Mouse (Mus musculus) hindbrain, embryonic 11.5 days (tissue): ENCODE measurements at regions not wholly inside any gene's neighbourhood (a gene's known extent, or its start where the extent isn't known, plus 50 kb on each side); places are given as distances from the start of the nearest gene placed in this dataset.

Experiments used
- ATAC-seq: fragments of 200-750 bp; cut with Nextera tagmentation; 2 replicates; pipeline ENCODE4 v1.8.0; 2017; ENCODE audit warnings: mild to moderate bottlenecking, moderate TSS enrichment, moderate library complexity; ENCODE audit not compliant: low FRiP score
- DNase-seq: peaks from one replicate; pipeline ENCODE4 v3.0.0-alpha.2; 2015; ENCODE audit warnings: low spot score
- H3K27ac ChIP-seq: fragments of 300-500 bp; sonication (generic); 2 replicates; pipeline ENCODE4 v1.5.1; 2014; ENCODE audit warnings: mild to moderate bottlenecking, low read depth, low read length
- H3K27me3 ChIP-seq: fragments of 300-500 bp; sonication (generic); 2 replicates; pipeline ENCODE4 v1.6.1; 2014; ENCODE audit warnings: mild to moderate bottlenecking, low read length, moderate library complexity, mixed read lengths; ENCODE audit not compliant: control insufficient read depth, insufficient read depth
- H3K36me3 ChIP-seq: fragments of 300-500 bp; sonication (generic); 2 replicates; pipeline ENCODE4 v1.6.1; 2014; ENCODE audit warnings: mild to moderate bottlenecking, low read length, moderate library complexity, mixed read lengths; ENCODE audit not compliant: control insufficient read depth, insufficient read depth
- H3K4me1 ChIP-seq: fragments of 300-500 bp; sonication (generic); replicated peaks from 2 replicates; pipeline ENCODE4 v1.6.1; 2014; ENCODE audit warnings: low read length, mixed read lengths; ENCODE audit not compliant: control insufficient read depth, insufficient read depth
- H3K4me2 ChIP-seq: fragments of 300-500 bp; sonication (generic); replicated peaks from 2 replicates; pipeline ENCODE4 v1.6.1; 2014; ENCODE audit warnings: mild to moderate bottlenecking, low read depth, low read length
- H3K4me3 ChIP-seq: fragments of 300-500 bp; sonication (generic); 2 replicates; pipeline ENCODE4 v1.5.1; 2014; ENCODE audit warnings: low read depth, low read length
- H3K9ac ChIP-seq: fragments of 300-500 bp; sonication (generic); 2 replicates; pipeline ENCODE4 v1.6.1; 2014; ENCODE audit warnings: low read depth, low read length
- H3K9me3 ChIP-seq: fragments of 300-500 bp; sonication (generic); 2 replicates; pipeline ENCODE4 v1.6.1; 2016; ENCODE audit warnings: low read length; ENCODE audit not compliant: control insufficient read depth
- WGBS: fragments of 180-500 bp; shearing (Covaris S2); extraction: QIAGEN DNeasy Blood & Tissue Kit; methylation state at CpG from one replicate; pipeline ENCODE4 v1.1.7; 2014; 5-methylcytosine and 5-hydroxymethylcytosine counted together

- WGBS, result 78% methylated on average over 4 of the region's 4 CpGs
- Histone ChIP-seq H3K4me1 (no peaks in the 10 kb centered on the region), H3K27me3 (no peaks in the 10 kb centered on the region), H3K27ac (no peak overlapping the region), H3K4me2 (no peak overlapping the region), H3K9ac (no peak overlapping the region), H3K4me3 (no peak overlapping the region), H3K36me3 (no peaks in the 10 kb centered on the region), H3K9me3 (no peaks in the 10 kb centered on the region)
- ATAC-seq (no peak), DNase-seq (no peak)
Measured at GRCm38 (mm10) chr6:140161482-140161881, 120.2 kb upstream of the Plcz1 start.

GRCm38 (mm10) chr6:140160946-140161345, 119.7 kb upstream of the Plcz1 start:
- no peaks in the 10 kb centered on the region for H3K4me1 ChIP-seq
- DNase-seq (no peak), ATAC-seq (no peak)
- no peaks in the 10 kb centered on the region for H3K36me3 ChIP-seq
- H3K4me3 ChIP-seq, result no peak overlapping the region
- WGBS, result 85% methylated on average over 13 of the region's 13 CpGs
- H3K4me2 ChIP-seq, result no peak overlapping the region
- no peak overlapping the region for H3K27ac ChIP-seq
- no peaks in the 10 kb centered on the region for H3K9me3 ChIP-seq
- no peak overlapping the region for H3K9ac ChIP-seq
- no peaks in the 10 kb centered on the region for H3K27me3 ChIP-seq

- no peak overlapping the region for H3K27ac ChIP-seq
- no peaks in the 10 kb centered on the region for H3K9me3 ChIP-seq
- H3K27me3 ChIP-seq, result no peaks in the 10 kb centered on the region
- 84% methylated on average over 13 of the region's 13 CpGs for WGBS
- no peaks in the 10 kb centered on the region for H3K36me3 ChIP-seq
- H3K9ac ChIP-seq, result no peak overlapping the region
- no peak overlapping the region for H3K4me2 ChIP-seq
- H3K4me3 ChIP-seq, result no peak overlapping the region
- ATAC-seq, result no peak
- no peaks in the 10 kb centered on the region for H3K4me1 ChIP-seq
- no peak for DNase-seq
Measured at GRCm38 (mm10) chr6:140158986-140159385, 117.7 kb upstream of the Plcz1 start.

- H3K27me3 ChIP-seq, result no peaks in the 10 kb centered on the region
- no peak overlapping the region for H3K27ac ChIP-seq
- H3K4me3 ChIP-seq, result no peak overlapping the region
- H3K9ac ChIP-seq, result no peak overlapping the region
- H3K9me3 ChIP-seq, result no peaks in the 10 kb centered on the region
- no peak overlapping the region for H3K4me2 ChIP-seq
- DNase-seq, result no peak
- no peak for ATAC-seq
- no peaks in the 10 kb centered on the region for H3K4me1 ChIP-seq
- H3K36me3 ChIP-seq, result no peaks in the 10 kb centered on the region
- 86% methylated on average over 6 of the region's 6 CpGs for WGBS
Measured at GRCm38 (mm10) chr6:140157375-140157774, 116.1 kb upstream of the Plcz1 start.

- Histone ChIP-seq H3K4me2 (no peak overlapping the region), H3K4me3 (no peak overlapping the region), H3K36me3 (no peaks in the 10 kb centered on the region), H3K9ac (no peak overlapping the region), H3K9me3 (no peaks in the 10 kb centered on the region), H3K27me3 (no peaks in the 10 kb centered on the region), H3K27ac (no peak overlapping the region), H3K4me1 (no peaks in the 10 kb centered on the region)
- DNase-seq, result no peak
- WGBS, result 83% methylated on average over 10 of the region's 10 CpGs
- ATAC-seq, result no peak
Measured at GRCm38 (mm10) chr6:140152418-140153176, 111.3 kb upstream of the Plcz1 start.

GRCm38 (mm10) chr6:140148628-140149245, 107.5 kb upstream of the Plcz1 start:
- 92% methylated on average over 11 of the region's 11 CpGs for WGBS

GRCm38 (mm10) chr6:140148138-140148537, 106.9 kb upstream of the Plcz1 start:
- no peaks in the 10 kb centered on the region for H3K4me1 ChIP-seq
- H3K27ac ChIP-seq, result no peak overlapping the region
- no peak overlapping the region for H3K9ac ChIP-seq
- 44% methylated on average over 3 of the region's 3 CpGs for WGBS
- H3K4me3 ChIP-seq, result no peak overlapping the region
- peak; percentile 5 for DNase-seq
- H3K36me3 ChIP-seq, result no peaks in the 10 kb centered on the region
- H3K4me2 ChIP-seq, result no peak overlapping the region
- H3K27me3 ChIP-seq, result no peaks in the 10 kb centered on the region
- ATAC-seq, result peak; percentile 59
- H3K9me3 ChIP-seq, result no peaks in the 10 kb centered on the region

More at GRCm38 (mm10) chr6:140148628-140149245, 107.5 kb upstream of the Plcz1 start:
- Histone ChIP-seq H3K4me2 (no peak overlapping the region), H3K9me3 (no peaks in the 10 kb centered on the region), H3K27me3 (no peaks in the 10 kb centered on the region), H3K27ac (no peak overlapping the region), H3K9ac (no peak overlapping the region), H3K36me3 (no peaks in the 10 kb centered on the region), H3K4me3 (no peak overlapping the region), H3K4me1 (no peaks in the 10 kb centered on the region)
- DNase-seq (no peak), ATAC-seq (no peak)

- Histone ChIP-seq H3K9me3 (no peaks in the 10 kb centered on the region), H3K4me2 (no peak overlapping the region), H3K27me3 (no peaks in the 10 kb centered on the region), H3K36me3 (no peaks in the 10 kb centered on the region), H3K27ac (no peak overlapping the region), H3K9ac (no peak overlapping the region), H3K4me1 (no peaks in the 10 kb centered on the region), H3K4me3 (no peak overlapping the region)
- 60% methylated on average over 6 of the region's 6 CpGs for WGBS
- ATAC-seq (no peak; the same call in 1 of the 2 replicates), DNase-seq (peak; percentile 6)
Measured at GRCm38 (mm10) chr6:140147711-140148110, 106.5 kb upstream of the Plcz1 start.

GRCm38 (mm10) chr6:140133734-140134133, 92.5 kb upstream of the Plcz1 start:
- no peaks in the 10 kb centered on the region for H3K4me1 ChIP-seq
- WGBS, result 79% methylated on average over 8 of the region's 8 CpGs
- no peaks in the 10 kb centered on the region for H3K9me3 ChIP-seq
- H3K36me3 ChIP-seq, result no peaks in the 10 kb centered on the region
- no peaks in the 10 kb centered on the region for H3K27me3 ChIP-seq
- H3K9ac ChIP-seq, result no peak overlapping the region
- no peak overlapping the region for H3K27ac ChIP-seq
- H3K4me3 ChIP-seq, result no peak overlapping the region
- H3K4me2 ChIP-seq, result no peak overlapping the region
- ATAC-seq (no peak), DNase-seq (no peak)
